Mouse (Mus musculus) retina, adult 2 months (tissue): Measurements from ENCODE around the gene Pycr2.
"Not testable (repeated sequence)": the region's sequence is repeated elsewhere in the genome, so short reads cannot be mapped to it uniquely, and the experiment has no call there.

Experiments used
- DNase-seq: peaks from one replicate; pipeline ENCODE4 v3.0.0-alpha.2; 2012; ENCODE audit warnings: low read depth, low spot score

The Pycr2 gene

GRCm38 (mm10) chr1:180905307-180905706 lies 1.2 kb downstream of the Pycr2 start:
- DNase-seq = no peak

GRCm38 (mm10) chr1:180905876-180906275 lies 1.8 kb downstream of the Pycr2 start:
- DNase-seq = no peak

- no peak for DNase-seq
These were observed 2.5 kb downstream of the Pycr2 start for GRCm38 (mm10) chr1:180906461-180907147.

GRCm38 (mm10) chr1:180911138-180911537 lies 7.0 kb downstream of the Pycr2 start:
- DNase-seq = no peak

- DNase-seq = no peak
These were observed 7.7 kb downstream of the Pycr2 start for GRCm38 (mm10) chr1:180911653-180912287.

- no peak for DNase-seq
These were observed 8.7 kb downstream of the Pycr2 start for GRCm38 (mm10) chr1:180912792-180913191.

GRCm38 (mm10) chr1:180913797-180914196 lies 9.7 kb downstream of the Pycr2 start:
- no peak for DNase-seq

GRCm38 (mm10) chr1:180916425-180916824 lies 12.3 kb downstream of the Pycr2 start:
- no peak for DNase-seq

GRCm38 (mm10) chr1:180917053-180917452 lies 13.0 kb downstream of the Pycr2 start:
- no peak for DNase-seq

- DNase-seq = no peak
These were observed 15.6 kb downstream of the Pycr2 start for GRCm38 (mm10) chr1:180919686-180920085.

- no peak for DNase-seq
These were observed 18.4 kb downstream of the Pycr2 start for GRCm38 (mm10) chr1:180922273-180923048.

- DNase-seq = no peak
These were observed 20.6 kb downstream of the Pycr2 start for GRCm38 (mm10) chr1:180924737-180925136.

GRCm38 (mm10) chr1:180926286-180926685 lies 22.2 kb downstream of the Pycr2 start:
- DNase-seq = no peak

GRCm38 (mm10) chr1:180929599-180929998 lies 25.5 kb downstream of the Pycr2 start:
- DNase-seq = no peak

- DNase-seq = no peak
These were observed 27.0 kb downstream of the Pycr2 start for GRCm38 (mm10) chr1:180931106-180931505.

GRCm38 (mm10) chr1:180933659-180934058 lies 29.6 kb downstream of the Pycr2 start:
- no peak for DNase-seq

GRCm38 (mm10) chr1:180934467-180935419 lies 30.6 kb downstream of the Pycr2 start, which contains the start of gene Lefty1:
Gene Lefty1 (plus strand): TSS chr1:180935022.
- no peak for DNase-seq

GRCm38 (mm10) chr1:180936610-180937398 lies 32.7 kb downstream of the Pycr2 start:
- not testable (repeated sequence) for DNase-seq

- not testable (repeated sequence) for DNase-seq
These were observed 33.5 kb downstream of the Pycr2 start for GRCm38 (mm10) chr1:180937631-180938030.

- DNase-seq = not testable (repeated sequence)
These were observed 34.7 kb downstream of the Pycr2 start for GRCm38 (mm10) chr1:180938781-180939180.
